Mouse (Mus musculus) C3H10T1/2 (cell line): Measurements from ENCODE around the gene Astn1. TPM values are rescaled to one million over a fixed set of nuclear protein-coding genes. Genes with fewer than 3 reads are reported as not detected.

Experiments used
- polyA plus RNA-seq, 2 experiments: library from polyadenylated mRNA; unstranded; fragments of >200 nt; fragmentation: generic; extraction: Trizol; gene quantifications; one replicate each; pipeline ENCODE4 v1.2.1; 2012; ENCODE audit warnings: missing spikeins in 2 of 2

Astn1 gene
- under 1 TPM; under 0.01 to 0.07 TPM for polyA plus RNA-seq

GRCm38 (mm10) chr1:158361964-158362291 is at the start of gene Astn1:
TSS of gene Astn1 (plus strand) at chr1:158362273.

GRCm38 (mm10) chr1:158356051-158356461 is 6.0 kb upstream of the Astn1 start, which contains the start of gene Brinp2:
TSS of gene Brinp2 (minus strand) at chr1:158356326.

Other genes starting within 250 kb of the Astn1 start
- under 1 TPM; 0.01 to 0.06 TPM for gene Brinp2, start 5.9 kb upstream of the Astn1 start, polyA plus RNA-seq